In the genomic region with DNA sequence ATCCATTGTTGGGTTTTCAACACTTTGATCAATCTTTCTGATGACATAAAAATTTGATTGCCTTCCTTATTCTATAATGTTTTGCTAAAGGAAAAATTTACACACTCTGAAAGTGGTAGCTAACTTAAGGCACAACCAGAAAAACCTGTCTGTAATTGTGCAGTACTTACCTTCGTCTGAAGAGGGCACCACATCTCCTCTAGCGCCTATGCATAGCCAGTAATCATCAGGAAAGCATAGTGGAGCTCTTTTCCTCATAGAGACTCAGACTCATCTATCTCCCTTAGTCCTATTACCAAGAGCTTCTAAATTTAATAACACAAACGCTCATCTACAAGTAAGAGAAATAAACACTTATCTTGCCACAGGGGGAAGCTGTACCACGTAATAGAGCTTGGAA, we compare ENCODE assay signal across 8 mouse cellular contexts.
DNase-seq lines count a peak whose midpoint lies in the region; ATAC-seq lines count a peak whose summit lies in the region.

No protein-coding gene starts in this region.

- peak; percentile 53 to 60 for DNase-seq in heart, postnatal 10 days
- no peak for DNase-seq in heart, embryonic 10.5 days (ENCODE audit: low spot score)
- DNase-seq in ES-CJ7 (ENCODE audit: low read depth, low spot score): peak; percentile 74
- DNase-seq in cerebellum, adult 9-11 months: peak; percentile 5
- DNase-seq in hindlimb bud, embryonic 11.5 days (ENCODE audit: extremely low spot score, low read depth, low spot score): peak; percentile 42
- peak; percentile 73 for DNase-seq in midbrain, embryonic 14.5 days
- no peak for DNase-seq in ovary, postnatal 10 days (ENCODE audit: low spot score)
- no peak for DNase-seq in MN1 (ENCODE audit: low spot score)

- no peaks in the 10 kb centered on the region for H3K4me1 ChIP-seq in heart, embryonic 10.5 days
- H3K4me1 ChIP-seq in midbrain, embryonic 14.5 days (ENCODE audit: control insufficient read depth, insufficient read depth, low read length): no peaks in the 10 kb centered on the region

- H3K4me3 ChIP-seq in heart, embryonic 10.5 days: no peak overlapping the region
- H3K4me3 ChIP-seq in midbrain, embryonic 14.5 days (replicated peaks; ENCODE audit: low read depth, low read length): no peak overlapping the region

- WGBS in heart, embryonic 10.5 days: 33% methylated on average over 4 of the region's 4 CpGs
- WGBS in midbrain, embryonic 14.5 days: 30% methylated on average over 4 of the region's 4 CpGs

- H3K27me3 ChIP-seq in heart, embryonic 10.5 days (ENCODE audit: insufficient read depth, poor library complexity, severe bottlenecking): no peaks in the 10 kb centered on the region
- H3K27me3 ChIP-seq in midbrain, embryonic 14.5 days (ENCODE audit: control insufficient read depth, insufficient read depth, low read length): no peaks in the 10 kb centered on the region

- H3K4me2 ChIP-seq in midbrain, embryonic 14.5 days (ENCODE audit: low read length): no peak overlapping the region

- no peak overlapping the region for H3K9ac ChIP-seq in midbrain, embryonic 14.5 days (replicated peaks; ENCODE audit: low read length)

- intact Hi-C loops in heart, postnatal 10 days (cut with DNase I): loop anchor here (1.0 kb wide), 1 partner anchor 88 kb away; no protein-coding TSS in a partner anchor

- H3K27ac ChIP-seq in heart, embryonic 10.5 days: no peak overlapping the region
- H3K27ac ChIP-seq in midbrain, embryonic 14.5 days (replicated peaks; ENCODE audit: low read depth, low read length): no peak overlapping the region

- no peaks in the 10 kb centered on the region for H3K36me3 ChIP-seq in heart, embryonic 10.5 days
- H3K36me3 ChIP-seq in midbrain, embryonic 14.5 days (ENCODE audit: control insufficient read depth, insufficient read depth, low read length): no peaks in the 10 kb centered on the region

- peak; percentile 24; the same call in 1 of the 2 replicates for ATAC-seq in midbrain, embryonic 14.5 days (ENCODE audit: low FRiP score, low TSS enrichment)

- no peaks in the 10 kb centered on the region for H3K9me3 ChIP-seq in heart, embryonic 10.5 days
- no peaks in the 10 kb centered on the region for H3K9me3 ChIP-seq in midbrain, embryonic 14.5 days (ENCODE audit: control insufficient read depth, low read length)

Comparison
In these comparisons a context has a peak if more than half of its experiments do, and no peak if none do; other contexts are left out.
1. DNase-seq: peak in heart, postnatal 10 days (2 of 2), ES-CJ7 (single experiment), cerebellum, adult 9-11 months (single experiment), hindlimb bud, embryonic 11.5 days (single experiment) and midbrain, embryonic 14.5 days (single experiment); none in heart, embryonic 10.5 days (single experiment), ovary, postnatal 10 days (single experiment) and MN1 (single experiment).